In genomic region chr4:97381084-97381483, GRCm38 (mm10) we compare ENCODE assay signal across 13 mouse cellular contexts.
DNase-seq lines count a peak whose midpoint lies in the region; ATAC-seq and TF ChIP-seq lines count a peak whose summit lies in the region.
"Had no signal": no experiment of that assay in that cellular context is flagged by ENCODE, and none has a peak within 500 bp of the region (broad histone marks: within the 10 kb centered on the region; RNA-seq: fewer than 3 reads in every experiment).

No protein-coding gene starts in this region.

- ATAC-seq in liver, embryonic 12.5 days, result no peak
- ATAC-seq: activated CD4-positive, CD25-positive, alpha-beta regulatory T cell, adult 4 months had no signal

- no peak overlapping the region for H3K27ac ChIP-seq in liver, adult 2 months (replicated peaks; ENCODE audit: insufficient read depth, low read depth, low read length)
- no peak overlapping the region for H3K27ac ChIP-seq in liver, embryonic 12.5 days
- H3K27ac ChIP-seq: heart, embryonic 10.5 days; hindbrain, embryonic 15.5 days had no signal

- peak; percentile 0 for DNase-seq in liver, adult 2 months (ENCODE audit: extremely low read depth, low read depth, low spot score)
- DNase-seq in forelimb bud, embryonic 11.5 days (ENCODE audit: low read depth, low spot score), result peak; percentile 28
- DNase-seq in kidney, postnatal 25 days, result peak; percentile 68 to 73
- peak; percentile 68 to 77 for DNase-seq in lung, postnatal 4 days
- DNase-seq in gastrocnemius, postnatal 14 days, result no peak
- no peak for DNase-seq in liver
- no peak for DNase-seq in neural tube, embryonic 10.5 days (ENCODE audit: extremely low spot score, low spot score)
- DNase-seq: embryo, embryonic 11 days; right cerebral cortex, postnatal 25 days had no signal

- no peaks in the 10 kb centered on the region for H3K36me3 ChIP-seq in liver, adult 2 months (ENCODE audit: control insufficient read depth, insufficient read depth, low read length)
- H3K36me3 ChIP-seq in liver, embryonic 12.5 days, result no peaks in the 10 kb centered on the region
- H3K36me3 ChIP-seq: heart, embryonic 10.5 days; hindbrain, embryonic 15.5 days had no signal

- no peak for TF ChIP-seq CTCF in liver, adult 2 months (IDR thresholded peaks at IDR 0.05; ENCODE audit: low read depth, low read length)

- no peaks in the 10 kb centered on the region for H3K4me1 ChIP-seq in liver, adult 2 months (ENCODE audit: control insufficient read depth, insufficient read depth, low read length)
- H3K4me1 ChIP-seq in liver, embryonic 12.5 days, result no peaks in the 10 kb centered on the region
- H3K4me1 ChIP-seq: heart, embryonic 10.5 days had no signal

- no peak for TF ChIP-seq POLR2A in liver, adult 2 months (IDR thresholded peaks at IDR 0.05; ENCODE audit: extremely low read depth, insufficient read depth, low read length)

- no peaks in the 10 kb centered on the region for H3K9me3 ChIP-seq in liver, embryonic 12.5 days (replicated peaks)
- H3K9me3 ChIP-seq: heart, embryonic 10.5 days; hindbrain, embryonic 15.5 days had no signal

- H3K79me2 ChIP-seq in liver, adult 2 months (ENCODE audit: control insufficient read depth, insufficient read depth, low read length), result no peaks in the 10 kb centered on the region

- no peak overlapping the region for H3K9ac ChIP-seq in liver, adult 2 months (ENCODE audit: low read depth, low read length)
- H3K9ac ChIP-seq in liver, embryonic 12.5 days, result no peak overlapping the region
- H3K9ac ChIP-seq: hindbrain, embryonic 15.5 days had no signal

- H3K4me2 ChIP-seq in liver, embryonic 12.5 days, result no peak overlapping the region
- H3K4me2 ChIP-seq: hindbrain, embryonic 15.5 days had no signal

- H3K4me3 ChIP-seq in liver, adult 2 months (ENCODE audit: insufficient read depth, low read depth, low read length), result no peak overlapping the region
- no peak overlapping the region for H3K4me3 ChIP-seq in liver, embryonic 12.5 days
- H3K4me3 ChIP-seq: heart, embryonic 10.5 days; hindbrain, embryonic 15.5 days had no signal

- intact Hi-C loops in gastrocnemius, postnatal 14 days (cut with DNase I; ENCODE audit: low total_unique reads), result no loop called here

- H3K27me3 ChIP-seq in liver, adult 2 months (ENCODE audit: control insufficient read depth, insufficient read depth, low read length), result no peaks in the 10 kb centered on the region
- no peaks in the 10 kb centered on the region for H3K27me3 ChIP-seq in liver, embryonic 12.5 days (replicated peaks)
- H3K27me3 ChIP-seq: hindbrain, embryonic 15.5 days had no signal

- 68% methylated on average over 3 of the region's 3 CpGs for WGBS in liver, adult 2 months
- 45% methylated on average over 3 of the region's 3 CpGs for WGBS in liver, embryonic 12.5 days (ENCODE audit: insufficient replicate concordance)

Comparison
In these comparisons a context has a peak if more than half of its experiments do, and no peak if none do; other contexts are left out.
1. DNase-seq: peak in liver, adult 2 months (single experiment), forelimb bud, embryonic 11.5 days (single experiment), kidney, postnatal 25 days (2 of 2) and lung, postnatal 4 days (2 of 2); none in gastrocnemius, postnatal 14 days (single experiment), liver (single experiment) and neural tube, embryonic 10.5 days (single experiment).